Mouse (Mus musculus) left cerebral cortex, postnatal 14 days (tissue): ENCODE measurements around the gene 1700001C19Rik. TPM values are rescaled to one million over a fixed set of nuclear protein-coding genes. Genes with fewer than 3 reads are reported as not detected.
A peak's percentile ranks its signal among the peaks of the same experiment; 100 is the strongest.

Experiments
- DNase-seq, 2 experiments: peaks; one replicate each; pipeline ENCODE4 v3.0.0; 2021 to 2022; ENCODE audit warnings: low spot score in 2 of 2, mixed read lengths in 1 of 2
- intact Hi-C: fragments of 180-260 bp; cut with DNase I; formaldehyde crosslinking; loops from one replicate; pipeline ENCODE4 v1.15.1; 2025
- total RNA-seq, 2 experiments: library from RNA; stranded (reverse); gene quantifications; 2 replicates each; pipeline ENCODE4 v1.2.3; 2021

1700001C19Rik gene
- total RNA-seq, 2 experiments from 2014 or later = not detected

- intact Hi-C loops = no loop called here
- DNase-seq = no peak
Observed at GRCm38 (mm10) chr17:47464248-47464965, 27.2 kb upstream of the 1700001C19Rik start.

- intact Hi-C loops = no loop called here
- DNase-seq = no peak
Observed at GRCm38 (mm10) chr17:47462728-47463388, 25.7 kb upstream of the 1700001C19Rik start.

GRCm38 (mm10) chr17:47462209-47462608 is 25.0 kb upstream of the 1700001C19Rik start:
- intact Hi-C loops = no loop called here
- DNase-seq = no peak

GRCm38 (mm10) chr17:47461688-47462087 is 24.5 kb upstream of the 1700001C19Rik start:
- intact Hi-C loops = no loop called here
- DNase-seq = no peak

- no peak for DNase-seq
Observed at GRCm38 (mm10) chr17:47459341-47459919, 22.3 kb upstream of the 1700001C19Rik start.

GRCm38 (mm10) chr17:47458936-47459335 is 21.8 kb upstream of the 1700001C19Rik start:
- intact Hi-C loops = no loop called here
- DNase-seq = no peak

More at GRCm38 (mm10) chr17:47459341-47459919, 22.3 kb upstream of the 1700001C19Rik start:
- intact Hi-C loops = no loop called here

- intact Hi-C loops = no loop called here
- no peak for DNase-seq
Observed at GRCm38 (mm10) chr17:47458310-47458709, 21.1 kb upstream of the 1700001C19Rik start.

- peak; percentile 20 to 34 for DNase-seq
Observed at GRCm38 (mm10) chr17:47454675-47455074, 17.5 kb upstream of the 1700001C19Rik start.

GRCm38 (mm10) chr17:47452886-47453285 is 15.7 kb upstream of the 1700001C19Rik start:
- no peak for DNase-seq
- intact Hi-C loops = no loop called here

More at GRCm38 (mm10) chr17:47454675-47455074, 17.5 kb upstream of the 1700001C19Rik start:
- intact Hi-C loops = no loop called here

GRCm38 (mm10) chr17:47450880-47451565 is 13.8 kb upstream of the 1700001C19Rik start:
- intact Hi-C loops = no loop called here
- no peak for DNase-seq

- intact Hi-C loops = no loop called here
- no peak for DNase-seq
Observed at GRCm38 (mm10) chr17:47450239-47450638, 13.1 kb upstream of the 1700001C19Rik start.

- DNase-seq = no peak
- intact Hi-C loops = no loop called here
Observed at GRCm38 (mm10) chr17:47449432-47449831, 12.3 kb upstream of the 1700001C19Rik start.

GRCm38 (mm10) chr17:47448523-47449372 is 11.6 kb upstream of the 1700001C19Rik start:
- no peak for DNase-seq
- intact Hi-C loops = no loop called here

- intact Hi-C loops = no loop called here
- no peak for DNase-seq
Observed at GRCm38 (mm10) chr17:47446561-47446960, 9.4 kb upstream of the 1700001C19Rik start.

- DNase-seq = no peak
- intact Hi-C loops = no loop called here
Observed at GRCm38 (mm10) chr17:47446025-47446424, 8.8 kb upstream of the 1700001C19Rik start.

GRCm38 (mm10) chr17:47445518-47445917 is 8.3 kb upstream of the 1700001C19Rik start:
- intact Hi-C loops = no loop called here
- no peak for DNase-seq

- intact Hi-C loops = no loop called here
- no peak for DNase-seq
Observed at GRCm38 (mm10) chr17:47444113-47444512, 6.9 kb upstream of the 1700001C19Rik start.

GRCm38 (mm10) chr17:47442271-47442670 is 5.1 kb upstream of the 1700001C19Rik start:
- DNase-seq = no peak
- intact Hi-C loops = no loop called here
